Mouse (Mus musculus): ENCODE results near the gene Synpo2. TPM values are rescaled to one million over a fixed set of nuclear protein-coding genes. Genes with fewer than 3 reads are reported as not detected.

Synpo2 gene
- total RNA-seq, 2 experiments from 2014 or later, result 2.8 to 3.3 TPM

DNA sequence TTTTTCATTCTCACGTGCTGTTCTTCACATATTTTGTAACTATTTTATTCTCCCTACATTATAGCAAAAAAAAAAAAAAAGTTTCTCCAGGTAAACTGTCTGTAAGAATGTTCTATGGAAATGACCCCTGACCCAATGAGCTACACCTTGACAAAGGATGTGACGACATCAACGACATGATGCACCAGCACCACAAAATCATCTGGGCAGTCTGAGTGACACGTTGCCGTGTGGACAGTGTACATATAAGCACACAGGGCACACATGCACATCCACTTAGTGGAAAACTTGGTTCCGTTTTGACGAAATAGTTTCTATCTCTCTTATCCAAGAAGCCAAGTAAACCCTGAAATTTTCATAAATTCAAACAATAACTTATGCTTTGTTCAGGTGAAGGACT is 30.5 kb downstream of the Synpo2 start:
- DNase-seq (ENCODE audit: extremely low spot score in 1 of 2, low spot score in 1 of 2), result no peak

DNA sequence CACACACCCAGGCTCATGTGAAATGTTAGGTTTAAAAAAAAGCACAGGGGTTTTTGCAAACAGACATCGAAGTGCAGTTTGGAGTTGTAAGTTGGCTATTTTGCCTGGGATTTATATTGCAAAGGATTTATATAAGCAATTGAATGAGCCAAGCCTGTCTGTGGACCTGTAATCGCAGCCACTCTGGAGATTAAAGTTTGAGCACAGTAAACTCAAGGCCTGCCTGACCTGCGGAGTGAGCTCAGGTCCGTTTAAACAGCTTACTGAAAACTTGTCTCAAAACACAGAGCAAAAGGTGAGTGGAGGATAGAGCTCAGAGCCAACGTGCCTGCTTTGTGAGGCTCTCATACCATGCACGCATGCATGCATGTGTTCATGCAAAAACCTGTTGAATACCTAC is 30.9 kb downstream of the Synpo2 start:
- DNase-seq (ENCODE audit: extremely low spot score in 1 of 2, low spot score in 1 of 2), result no peak

DNA sequence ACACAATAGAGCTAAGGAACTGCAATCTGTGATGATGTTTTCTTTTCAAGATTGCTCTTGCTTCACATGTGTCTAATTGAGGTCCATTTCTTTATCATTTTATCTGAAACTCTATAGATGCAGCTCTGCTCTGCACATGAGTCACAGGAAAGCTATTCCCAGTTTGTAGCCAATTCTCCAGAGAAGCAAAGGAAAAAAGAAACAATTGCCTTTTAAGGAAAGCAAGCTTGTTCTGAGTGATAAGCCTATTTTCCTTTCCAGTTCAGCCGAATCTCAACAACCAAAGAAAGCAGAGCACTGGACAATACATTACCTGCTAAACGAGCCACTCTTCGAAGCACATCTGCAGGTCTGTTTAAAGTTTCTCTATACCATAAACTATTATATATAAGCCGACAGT is 31.3 kb downstream of the Synpo2 start:
- no peak for DNase-seq (ENCODE audit: extremely low spot score in 1 of 2, low spot score in 1 of 2)

DNA sequence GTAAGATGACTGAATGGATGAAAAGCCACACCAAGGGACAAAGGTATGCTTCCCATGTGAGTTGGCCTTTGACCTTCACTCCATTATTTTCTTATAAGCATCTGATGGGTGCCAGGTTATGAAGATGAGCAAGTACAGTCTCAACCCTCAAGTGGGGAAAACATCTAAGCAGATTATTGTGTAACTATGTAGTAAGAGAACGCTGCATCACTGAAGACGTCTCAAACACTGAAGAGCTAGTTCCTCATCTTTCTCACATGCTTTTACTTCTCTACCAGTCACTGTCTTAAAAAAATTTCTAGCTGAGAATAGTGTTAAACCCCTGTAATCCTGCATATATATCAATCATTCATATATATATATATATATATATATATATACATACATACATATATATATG is 34.2 kb downstream of the Synpo2 start:
- no peak for DNase-seq (ENCODE audit: extremely low spot score in 1 of 2, low spot score in 1 of 2)

DNA sequence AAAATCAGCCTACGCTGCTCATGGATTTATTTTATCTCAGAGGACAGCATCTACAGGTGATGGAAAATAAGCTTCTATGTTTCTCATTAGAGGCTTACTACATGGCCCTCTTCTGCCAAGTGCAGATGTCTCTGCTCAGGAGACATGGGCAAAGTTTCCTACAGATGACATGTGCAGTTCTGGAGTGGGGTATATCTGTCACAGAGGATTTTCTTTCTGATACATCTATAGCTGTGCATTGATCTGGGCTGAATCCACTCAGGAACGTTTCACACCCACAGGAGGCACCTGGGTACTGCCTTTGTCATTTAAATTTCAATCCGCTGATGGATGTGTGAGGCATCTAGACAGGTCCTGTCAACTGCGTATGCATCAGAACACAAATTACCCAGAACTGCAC is 42.2 kb downstream of the Synpo2 start:
- DNase-seq (ENCODE audit: extremely low spot score in 1 of 2, low spot score in 1 of 2), result no peak

DNA sequence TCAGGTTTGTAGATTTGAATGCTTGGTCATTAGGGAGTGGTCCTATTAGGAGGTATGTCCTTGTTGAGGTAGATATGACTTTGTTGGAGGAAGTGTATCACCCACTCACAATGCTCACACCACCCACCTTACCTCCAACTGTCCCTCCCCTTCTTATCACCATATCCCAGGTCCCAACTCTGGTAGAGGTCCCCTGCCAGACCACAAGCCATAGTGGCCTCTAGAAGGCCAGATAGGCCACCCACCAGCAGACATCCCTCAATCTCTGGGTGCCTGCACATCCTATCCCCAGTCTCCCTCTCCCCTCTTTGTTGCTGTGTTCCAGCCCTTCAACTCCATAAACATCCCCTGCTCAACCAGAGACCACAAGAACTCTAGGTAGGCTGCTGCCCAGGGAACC is 44.3 kb downstream of the Synpo2 start:
- DNase-seq (ENCODE audit: extremely low spot score in 1 of 2, low spot score in 1 of 2), result no peak

DNA sequence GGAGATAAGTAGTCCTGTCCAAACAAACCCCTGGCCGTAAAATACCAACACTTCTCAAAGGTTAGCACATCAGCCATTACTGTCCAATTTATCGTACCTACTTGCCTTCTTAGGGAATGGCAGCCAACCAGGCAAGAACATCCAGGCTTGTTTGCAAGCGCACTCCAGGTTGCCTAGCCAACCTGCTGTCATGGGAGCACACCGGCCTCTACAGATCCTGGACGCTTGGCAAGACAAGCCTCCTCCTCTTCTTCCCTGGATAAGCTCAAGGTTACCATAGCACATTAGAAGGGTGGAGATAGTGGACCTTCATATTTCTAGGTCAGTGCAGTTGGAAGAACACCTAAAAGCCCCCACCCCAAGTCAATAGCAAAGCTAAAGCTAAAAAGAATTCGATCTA is 45.6 kb downstream of the Synpo2 start:
- no peak for DNase-seq (ENCODE audit: extremely low spot score in 1 of 2, low spot score in 1 of 2)

DNA sequence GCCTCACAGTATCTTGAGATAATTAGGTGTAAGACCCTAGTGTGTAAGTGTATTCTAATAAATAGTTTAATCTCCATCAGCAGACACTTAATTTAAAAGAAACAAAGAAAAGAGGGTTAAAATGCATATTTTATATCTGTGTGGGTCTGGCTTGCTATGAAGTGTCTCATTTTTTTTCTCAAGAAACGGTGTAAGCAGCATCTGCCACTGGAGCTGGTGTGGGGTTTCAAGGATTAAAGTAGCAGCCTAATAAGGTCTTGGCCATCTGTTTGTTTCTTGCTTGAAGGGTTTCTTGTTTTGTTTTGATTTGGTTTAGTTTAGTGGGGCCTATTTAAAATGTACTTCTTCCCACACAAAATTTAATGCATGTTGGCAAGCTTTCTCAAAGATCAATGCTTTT is 46.1 kb downstream of the Synpo2 start:
- DNase-seq (ENCODE audit: extremely low spot score in 1 of 2, low spot score in 1 of 2), result no peak

DNA sequence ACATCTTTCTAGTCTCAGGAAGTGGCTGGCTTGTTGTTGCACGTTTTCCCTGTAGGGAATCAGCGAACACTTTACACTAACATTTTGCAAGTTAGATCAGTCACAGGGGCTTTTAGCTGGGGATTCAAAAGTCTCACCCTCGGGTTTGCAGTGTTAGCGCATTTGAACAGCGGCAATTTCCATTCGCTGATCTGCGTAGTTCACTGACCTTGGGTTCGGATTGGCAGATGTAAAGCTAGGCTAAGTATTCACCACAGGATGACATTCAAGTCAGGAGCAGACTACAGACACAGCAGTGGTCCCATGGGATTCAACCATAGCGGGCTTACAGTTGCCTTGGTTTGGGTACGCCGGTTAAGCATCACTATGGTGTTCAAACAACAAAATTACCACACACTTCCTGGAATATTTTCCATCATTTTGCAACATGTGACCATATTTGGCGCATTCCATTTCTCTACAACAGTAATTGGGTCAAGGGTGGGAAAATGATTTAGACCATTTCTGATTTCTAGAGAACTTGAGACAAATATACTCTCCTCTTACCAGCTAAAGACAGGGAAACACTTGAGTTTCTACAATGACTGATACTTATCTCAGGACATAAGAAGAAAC is 47.2 kb downstream of the Synpo2 start:
- no peak for DNase-seq (ENCODE audit: extremely low spot score in 1 of 2, low spot score in 1 of 2)

DNA sequence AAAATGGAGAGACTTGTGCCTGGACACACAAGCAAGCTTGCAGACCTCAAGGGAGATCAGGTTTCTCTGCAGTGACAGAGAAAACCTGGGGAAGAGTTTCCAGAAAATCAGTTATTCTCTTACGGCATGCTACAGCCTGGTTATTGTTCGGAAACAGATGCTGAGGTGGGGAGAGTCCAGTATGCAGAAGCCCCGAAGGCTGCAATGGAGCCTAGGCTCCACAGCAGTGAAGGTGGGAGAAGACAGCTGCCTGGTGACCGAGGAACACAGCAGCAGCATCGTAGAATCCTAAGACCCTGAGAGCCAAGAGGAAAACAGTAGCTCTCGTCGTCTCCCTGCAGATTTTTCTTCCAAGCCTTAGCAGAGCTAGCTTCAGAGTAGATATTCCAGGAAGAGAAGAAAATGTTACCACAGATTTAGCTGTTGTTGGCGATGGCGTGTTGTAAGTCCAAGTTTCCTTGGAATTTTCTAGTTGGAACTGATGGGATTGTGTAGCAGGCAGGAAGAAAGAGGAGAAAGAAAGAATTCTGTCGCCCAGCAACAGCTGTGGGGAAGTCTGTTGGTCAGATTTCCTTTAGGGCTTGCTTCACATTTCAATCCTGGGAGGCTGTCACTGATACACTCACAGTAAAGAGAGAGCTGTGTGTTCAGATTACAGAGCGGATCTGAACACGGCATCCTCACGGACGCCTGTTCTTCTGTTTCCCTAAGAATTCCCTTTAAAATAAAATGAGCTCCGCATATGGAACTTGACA is 48.4 kb downstream of the Synpo2 start:
- DNase-seq (ENCODE audit: extremely low spot score in 1 of 2, low spot score in 1 of 2), result no peak

DNA sequence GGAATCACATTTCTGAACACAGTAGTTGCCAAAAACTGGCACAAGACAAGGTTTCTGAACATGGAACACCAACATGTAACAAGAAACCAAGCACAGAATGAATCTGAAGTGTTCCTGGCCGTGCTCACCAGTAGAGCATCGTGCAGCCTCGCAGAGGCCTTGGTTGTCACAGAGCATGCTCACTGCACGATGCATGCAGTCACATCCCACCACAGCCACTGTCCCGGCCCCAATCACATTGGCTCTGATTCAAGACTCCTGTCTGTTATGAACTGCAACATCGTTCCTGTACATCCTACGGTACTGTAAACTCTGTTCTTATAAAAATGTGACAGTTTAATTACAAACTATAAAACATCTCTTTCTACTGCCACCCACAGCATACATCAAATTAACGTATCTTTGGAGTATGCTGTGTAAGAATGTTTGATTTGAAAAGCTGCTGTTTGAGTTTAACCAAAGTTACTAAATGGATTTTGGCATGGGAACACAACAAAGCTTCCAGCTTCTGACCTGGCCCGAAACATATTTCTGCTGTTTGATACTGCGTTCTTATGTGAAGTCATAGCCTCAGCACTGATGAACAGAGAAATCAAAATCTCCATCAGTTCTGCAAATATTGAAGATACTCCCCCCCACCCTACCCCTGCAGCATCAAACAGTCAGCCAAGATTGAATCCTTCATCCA is 50.6 kb downstream of the Synpo2 start:
- no peak for DNase-seq (ENCODE audit: extremely low spot score in 1 of 2, low spot score in 1 of 2)

DNA sequence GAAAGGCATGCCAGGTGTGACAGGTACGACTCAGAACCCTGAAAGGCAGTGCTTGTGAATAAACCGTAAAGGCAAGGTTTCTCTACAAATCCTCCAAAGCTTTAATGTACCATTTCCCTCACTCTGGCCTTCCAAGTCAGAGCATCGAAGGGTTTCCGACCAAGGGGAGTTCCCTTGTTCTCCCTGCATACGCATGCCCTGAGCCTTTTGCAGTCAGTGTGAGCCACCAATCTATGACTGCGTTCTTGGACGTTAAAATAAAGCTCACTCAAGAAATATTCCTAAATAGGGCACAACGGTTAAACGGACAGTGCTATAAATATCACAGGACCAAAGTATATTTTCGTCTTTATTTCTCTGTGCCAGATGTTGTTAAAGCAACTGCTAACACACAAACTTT is 51.7 kb downstream of the Synpo2 start:
- DNase-seq (ENCODE audit: extremely low spot score in 1 of 2, low spot score in 1 of 2), result no peak

DNA sequence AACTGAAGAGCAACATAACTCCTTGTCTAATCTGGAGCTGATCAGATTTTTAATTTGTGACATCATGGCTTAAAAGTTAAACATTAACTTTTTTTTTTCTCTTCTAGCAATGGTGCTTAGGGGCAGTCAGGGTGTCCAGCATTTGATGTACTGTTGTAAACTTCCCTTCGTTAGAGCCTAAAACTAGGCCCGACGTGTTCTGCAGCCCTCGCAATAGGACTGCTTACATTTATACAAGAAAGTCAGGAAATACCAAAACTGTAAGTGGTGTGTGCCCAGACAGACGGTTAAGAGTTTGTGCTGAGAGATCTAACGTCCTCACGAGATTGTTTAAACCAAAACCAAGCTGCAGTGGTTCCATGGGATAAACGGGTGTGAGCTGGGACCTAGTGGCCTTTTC is 56.4 kb downstream of the Synpo2 start:
- DNase-seq (ENCODE audit: extremely low spot score in 1 of 2, low spot score in 1 of 2), result no peak

DNA sequence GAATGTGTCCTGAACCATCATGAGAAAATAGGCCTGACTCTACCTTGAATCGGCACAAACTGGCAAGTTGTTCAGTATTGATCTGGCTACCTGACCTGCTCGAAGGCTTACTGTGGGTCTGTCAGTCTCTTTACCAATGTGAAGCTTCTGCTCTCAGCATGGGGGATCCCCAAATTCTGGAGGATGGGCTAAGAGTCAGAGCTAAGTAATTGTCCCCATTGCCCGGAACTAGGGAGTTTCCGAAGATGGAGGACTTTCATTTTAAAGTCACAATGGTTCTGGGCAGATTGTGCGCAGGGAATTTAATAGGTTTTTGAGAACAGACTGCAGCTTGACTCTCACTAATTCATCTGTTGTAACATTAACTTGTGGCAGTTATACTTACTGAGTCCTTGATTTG is 56.9 kb downstream of the Synpo2 start:
- DNase-seq (ENCODE audit: extremely low spot score in 1 of 2, low spot score in 1 of 2), result no peak

DNA sequence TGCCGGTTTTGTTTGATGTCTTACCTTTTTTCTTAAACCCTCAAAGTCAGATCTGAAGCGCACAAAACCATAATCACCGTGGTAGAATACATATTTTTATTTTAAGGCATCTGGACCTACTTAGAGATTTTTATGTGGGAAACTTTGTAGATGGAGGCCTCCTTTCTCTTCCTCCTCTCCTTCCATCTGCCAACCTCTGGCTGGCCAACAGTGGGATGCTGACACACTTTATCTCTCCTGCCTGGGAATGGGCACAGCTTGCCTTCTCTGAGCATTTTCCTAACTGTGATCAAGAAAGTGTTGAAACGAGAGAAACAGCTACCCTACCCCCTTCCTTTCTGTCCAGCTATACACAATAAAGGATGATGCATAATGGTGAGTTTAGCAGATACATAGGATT is 57.5 kb downstream of the Synpo2 start:
- DNase-seq (ENCODE audit: extremely low spot score in 1 of 2, low spot score in 1 of 2), result no peak

DNA sequence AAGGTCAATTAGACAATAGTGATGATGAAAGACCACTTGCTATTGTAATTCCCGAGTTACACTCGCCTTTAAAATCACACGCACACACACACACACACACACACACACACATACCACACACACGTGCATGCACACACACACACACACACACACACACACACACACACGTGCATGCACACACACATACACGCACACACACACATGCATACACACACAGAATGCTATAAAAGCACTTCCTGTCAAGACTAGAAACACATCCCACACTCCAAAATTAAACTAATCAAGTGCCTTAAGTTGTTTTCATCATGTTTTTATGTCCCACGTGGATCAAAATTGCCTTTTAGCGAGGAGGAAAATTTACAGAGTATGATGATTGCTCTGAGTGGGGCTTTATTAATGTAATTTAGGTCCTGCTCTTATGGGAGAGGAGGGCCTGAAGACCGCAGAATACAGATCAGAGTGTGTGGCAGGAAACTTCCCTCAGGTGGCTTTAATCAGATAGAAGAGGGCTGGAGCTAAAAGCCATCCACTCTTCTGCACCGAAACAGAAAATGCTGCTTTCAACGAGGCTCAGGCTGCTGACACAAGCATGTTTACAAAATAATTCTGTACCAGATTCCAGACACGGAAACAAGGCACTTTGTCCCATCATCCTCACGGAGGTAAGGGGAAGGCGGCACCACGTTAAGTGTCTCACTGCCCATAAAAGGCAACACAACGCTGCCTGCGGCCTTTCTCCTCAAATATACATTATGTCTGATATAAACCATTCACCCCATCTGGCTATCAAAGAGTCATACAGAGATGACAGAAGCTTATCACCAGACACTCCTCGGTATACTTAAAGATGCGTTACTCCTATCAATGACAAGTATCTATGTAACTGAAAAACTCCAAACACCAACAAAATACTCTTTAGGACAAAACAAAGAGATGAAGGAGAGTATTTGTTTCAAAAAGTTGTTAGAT is 59.3 kb downstream of the Synpo2 start:
- no peak for DNase-seq (ENCODE audit: extremely low spot score in 1 of 2, low spot score in 1 of 2)

DNA sequence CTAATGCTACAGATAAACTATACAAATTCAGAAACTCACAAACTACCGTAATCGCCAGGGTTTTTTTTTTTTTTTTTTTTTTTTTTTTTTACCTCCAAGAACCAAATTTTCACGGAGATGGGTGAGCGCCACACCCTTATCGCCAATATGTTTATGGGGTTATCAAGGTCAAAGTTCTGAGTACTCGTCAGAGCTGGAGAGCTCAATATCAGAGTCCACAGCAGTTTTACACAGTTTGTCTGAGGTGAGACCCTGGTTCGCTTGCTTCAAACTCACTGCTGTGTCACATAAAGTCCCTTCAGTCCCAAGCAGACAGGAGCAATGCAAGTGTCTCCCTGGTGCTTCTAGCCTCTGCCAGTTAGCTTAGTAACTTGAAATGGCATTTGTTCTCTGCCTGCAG is 60.8 kb downstream of the Synpo2 start:
- no peak for DNase-seq (ENCODE audit: extremely low spot score in 1 of 2, low spot score in 1 of 2)

DNA sequence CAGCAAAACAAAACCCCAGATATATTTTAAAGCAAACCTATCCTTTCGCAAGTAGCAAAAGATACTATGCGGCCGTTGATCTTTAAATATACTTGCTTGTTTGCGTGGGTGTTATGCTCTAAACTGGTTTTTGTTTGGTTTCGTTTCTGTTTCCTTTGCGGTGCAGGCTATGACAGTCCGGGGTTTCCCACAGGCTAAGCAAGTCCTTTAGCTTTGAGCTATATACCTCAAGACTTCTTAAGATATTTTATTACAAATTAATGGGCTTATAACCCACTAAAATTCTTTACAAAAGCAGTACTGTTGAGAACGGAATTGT is 61.6 kb downstream of the Synpo2 start:
- no peak for DNase-seq (ENCODE audit: extremely low spot score in 1 of 2, low spot score in 1 of 2)

DNA sequence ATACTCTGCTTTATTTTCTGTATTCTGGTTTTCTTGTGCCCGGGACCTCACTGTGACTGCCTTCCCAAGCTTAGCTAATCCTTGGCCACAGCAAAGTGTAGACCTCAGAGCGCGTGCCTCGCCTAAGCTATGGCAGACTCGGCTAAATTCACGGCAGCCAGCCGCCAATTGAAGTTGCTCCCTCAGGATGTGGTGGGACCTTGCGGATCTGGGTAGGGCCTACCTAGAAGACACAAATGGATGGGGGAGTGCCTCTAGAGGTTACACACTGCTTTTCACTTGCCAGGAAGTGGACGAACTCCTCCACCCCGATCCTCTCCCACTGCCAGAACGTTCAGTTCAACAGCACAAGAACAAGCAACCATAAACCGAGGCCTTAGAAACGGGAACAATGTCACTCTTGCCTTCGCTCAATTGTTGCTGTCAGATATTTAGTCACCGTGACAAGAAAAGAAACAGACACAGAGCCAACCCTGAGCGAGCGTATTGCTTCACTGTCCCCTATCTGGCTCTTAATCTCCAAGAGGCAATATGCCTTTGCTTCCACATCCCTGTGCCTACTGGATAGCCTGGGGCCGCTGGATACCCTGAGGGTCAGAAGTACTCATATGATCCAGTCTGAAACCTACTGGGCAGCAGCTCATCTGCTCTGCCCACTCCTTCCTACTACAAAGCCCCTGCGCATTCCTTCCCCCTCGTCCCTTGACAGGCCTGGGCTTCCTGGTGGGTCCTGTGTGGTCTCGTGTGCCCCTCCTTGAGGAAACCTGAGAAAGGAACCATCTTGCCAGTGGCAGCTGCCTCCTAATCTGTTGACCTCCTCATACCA is 62.2 kb downstream of the Synpo2 start:
- no peak for DNase-seq (ENCODE audit: extremely low spot score in 1 of 2, low spot score in 1 of 2)

DNA sequence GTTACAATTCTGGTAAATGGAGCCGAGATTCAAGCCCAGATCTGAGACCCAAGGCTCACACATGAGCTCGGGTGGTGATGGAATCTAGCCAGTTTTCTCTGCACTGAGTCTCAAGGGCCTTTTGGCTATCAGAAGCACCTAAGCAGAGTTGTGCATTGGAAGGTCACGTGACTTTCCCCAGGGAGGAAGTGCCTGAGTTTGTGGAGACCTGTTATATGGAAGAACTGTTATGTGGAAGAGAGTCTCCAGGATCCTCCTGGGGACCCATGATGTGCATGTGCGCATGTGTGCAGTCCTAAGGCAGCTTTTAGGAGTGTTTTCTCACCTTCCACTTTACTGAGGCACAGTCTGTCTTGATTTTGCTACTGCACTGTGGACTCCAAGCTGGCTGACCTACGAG is 63.8 kb downstream of the Synpo2 start:
- DNase-seq (ENCODE audit: extremely low spot score in 1 of 2, low spot score in 1 of 2), result no peak
